Mouse (Mus musculus): ENCODE results near the gene Fscn3.

DNA sequence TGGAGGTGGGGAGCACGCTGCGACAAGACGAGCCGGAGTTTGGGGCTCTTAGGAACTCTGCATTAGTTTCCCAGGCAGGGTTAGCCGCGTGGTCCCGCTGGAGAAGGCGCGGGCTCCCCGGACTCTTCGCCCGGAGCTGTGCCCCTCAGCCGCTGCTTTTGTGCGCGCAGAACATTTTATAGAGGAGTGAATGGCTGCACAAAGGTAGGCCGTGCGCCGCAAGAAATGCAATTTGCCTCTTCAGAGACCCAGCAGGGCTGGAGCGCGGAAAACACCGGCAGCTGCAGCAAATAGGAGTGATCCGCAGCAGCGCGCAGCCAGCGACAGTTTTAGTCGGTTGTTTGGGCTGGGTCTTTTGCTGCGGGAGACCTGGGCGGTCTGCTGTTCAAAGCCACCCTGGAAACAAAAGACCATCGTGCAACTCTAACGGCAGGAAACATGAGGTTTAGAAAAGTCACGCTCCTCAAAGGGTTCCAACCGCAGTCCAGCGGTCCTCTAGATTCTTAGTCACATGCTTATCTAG lies 29.8 kb upstream of the Fscn3 start, which contains the start of gene Zfp800:
- TF ChIP-seq CTCF (IDR thresholded peaks at IDR 0.05; ENCODE audit: low read depth): no peak
- no peak for TF ChIP-seq EP300 (optimal IDR thresholded peaks at IDR 0.05)

Data from stomach, postnatal 0 days (tissue).